Mouse (Mus musculus) testis, adult 2 months (tissue): Measurements from ENCODE around the gene Lrch3.

ENCODE experiments used
- CTCF ChIP-seq: fragments of 200-500 bp; IDR thresholded peaks from 2 replicates; pipeline ENCODE4 v1.5.1; 2012; ENCODE audit warnings: low read depth, mild to moderate bottlenecking, inconsistent platforms, low read length, moderate library complexity; ENCODE audit not compliant: control insufficient read depth, insufficient read depth, insufficient replicate concordance
- POLR2A ChIP-seq: fragments of 200-500 bp; IDR thresholded peaks from 2 replicates; pipeline ENCODE4 v1.6.1; 2012; ENCODE audit warnings: low read depth, mild to moderate bottlenecking, inconsistent platforms, low read length, moderate library complexity; ENCODE audit not compliant: control insufficient read depth

DNA sequence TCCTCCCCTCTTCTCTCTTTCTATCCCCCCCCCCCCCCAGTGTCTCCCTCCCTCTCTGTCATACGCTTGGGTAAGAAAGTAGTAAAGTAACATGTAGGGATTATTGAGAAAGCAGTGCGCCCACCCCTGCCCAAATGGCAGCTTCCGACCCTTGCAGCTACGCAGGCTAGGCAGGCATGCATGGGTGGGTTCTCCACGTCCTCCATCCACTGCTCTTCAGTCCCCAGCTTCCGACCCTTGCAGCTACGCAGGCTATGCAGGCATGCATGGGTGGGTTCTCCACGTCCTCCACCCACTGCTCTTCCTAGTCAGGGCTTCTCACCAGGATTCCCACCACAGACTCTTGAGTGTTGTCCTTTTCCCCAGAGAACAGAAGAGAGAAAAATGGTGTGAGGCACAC lies 34.1 kb downstream of the Lrch3 start:
- TF ChIP-seq CTCF (no peak), POLR2A (no peak)
